Mouse (Mus musculus) duodenum, adult 2 months (tissue): Measurements from ENCODE around the gene Dnajc5. TPM values are rescaled to one million over a fixed set of nuclear protein-coding genes. Genes with fewer than 3 reads are reported as not detected.

ENCODE experiments used
- polyA plus RNA-seq: library from polyadenylated mRNA; depleted of rRNA; stranded (reverse); fragments of >200 nt; gene quantifications from 2 replicates; pipeline ENCODE4 v1.2.3, GENCODE M21; 2012; ENCODE audit warnings: low replicate concordance; rRNA removed

Gene Dnajc5
- 20.8 and 23.1 TPM in 2 replicates for polyA plus RNA-seq

DNA sequence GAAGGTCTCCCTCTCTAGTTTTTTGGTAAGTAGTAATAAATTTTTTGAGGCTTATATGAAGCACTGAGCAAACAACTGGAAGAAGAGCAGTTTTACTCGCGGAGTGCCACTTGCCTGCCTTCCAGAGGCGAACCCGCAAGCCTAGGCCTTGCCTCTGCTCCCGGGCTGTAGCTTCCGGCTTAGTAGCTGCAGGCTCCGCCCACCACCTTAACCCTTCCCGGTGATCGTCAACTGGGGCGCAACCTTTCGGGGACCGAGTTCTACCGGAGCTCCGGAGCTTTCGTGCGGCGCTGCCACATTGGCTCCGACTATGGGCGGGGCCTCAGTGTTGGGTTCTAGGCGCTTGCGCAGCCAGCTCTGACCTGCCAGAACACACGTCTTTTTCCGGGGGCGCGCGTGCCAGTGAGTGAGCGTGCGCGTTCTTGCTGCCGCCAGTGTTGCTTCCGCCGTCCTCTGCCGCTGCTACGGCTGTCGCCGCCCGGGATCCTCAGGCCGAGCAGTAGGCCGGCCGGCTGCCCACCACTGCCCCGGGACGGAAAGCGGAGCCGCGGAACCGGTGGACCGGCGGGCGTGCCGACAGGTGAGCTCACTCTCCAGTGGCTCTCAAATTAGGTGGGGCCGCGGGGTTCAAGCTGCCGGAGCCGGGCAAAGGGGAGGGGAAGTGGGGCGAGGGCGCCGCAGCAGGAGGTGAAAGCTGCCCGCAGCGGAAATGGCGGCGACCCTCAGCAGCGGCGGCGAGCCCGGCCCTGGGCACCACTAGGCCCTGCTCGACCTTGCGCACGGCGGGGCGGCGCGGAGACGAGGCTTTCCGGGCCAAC lies at the start of gene Dnajc5:
Gene Dnajc5, plus strand, starts transcription at position 368 of the 818 bp plus-strand sequence.

GRCm38 (mm10) chr2:181493156-181493927 lies 26.9 kb upstream of the Dnajc5 start, which contains the start of gene Abhd16b:
Gene Abhd16b, plus strand, starts transcription at chr2:181493206.

GRCm38 (mm10) chr2:181496831-181497547 lies 23.3 kb upstream of the Dnajc5 start, which contains the start of gene Tpd52l2:
Gene Tpd52l2, plus strand, starts transcription at chr2:181497142.

DNA sequence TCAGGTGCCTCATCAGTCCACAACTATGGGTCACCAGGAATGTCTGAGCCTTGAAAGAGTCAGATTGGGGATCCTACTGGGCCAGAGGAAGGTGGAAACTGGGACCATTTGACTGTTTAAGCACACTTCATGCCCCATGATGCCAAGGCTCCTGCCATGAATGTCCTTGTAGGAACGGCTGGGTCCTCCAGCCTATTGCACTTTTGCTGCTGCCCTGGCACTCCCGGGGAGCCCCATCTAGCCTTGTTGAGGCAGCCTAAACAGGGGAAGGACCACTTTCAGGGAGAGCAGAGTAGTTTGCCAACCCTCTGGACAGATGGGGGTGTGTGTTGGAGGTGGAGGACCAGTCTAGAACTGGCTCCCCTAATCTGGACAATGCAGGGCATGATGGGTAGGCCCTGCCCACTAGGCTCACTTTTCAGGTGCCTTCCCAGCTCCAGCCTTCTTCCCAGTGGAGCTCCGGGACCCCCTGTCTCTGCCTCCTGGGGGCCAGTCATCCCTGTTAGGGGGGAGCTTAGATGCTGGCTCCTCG lies 64.2 kb downstream of the Dnajc5 start, which contains the start of gene Uckl1:
Gene Uckl1, minus strand, starts transcription at position 482 of the 532 bp plus-strand sequence.

GRCm38 (mm10) chr2:181591528-181592085 lies 71.3 kb downstream of the Dnajc5 start, which contains the start of gene Prpf6:
Gene Prpf6, plus strand, starts transcription at chr2:181591868.

DNA sequence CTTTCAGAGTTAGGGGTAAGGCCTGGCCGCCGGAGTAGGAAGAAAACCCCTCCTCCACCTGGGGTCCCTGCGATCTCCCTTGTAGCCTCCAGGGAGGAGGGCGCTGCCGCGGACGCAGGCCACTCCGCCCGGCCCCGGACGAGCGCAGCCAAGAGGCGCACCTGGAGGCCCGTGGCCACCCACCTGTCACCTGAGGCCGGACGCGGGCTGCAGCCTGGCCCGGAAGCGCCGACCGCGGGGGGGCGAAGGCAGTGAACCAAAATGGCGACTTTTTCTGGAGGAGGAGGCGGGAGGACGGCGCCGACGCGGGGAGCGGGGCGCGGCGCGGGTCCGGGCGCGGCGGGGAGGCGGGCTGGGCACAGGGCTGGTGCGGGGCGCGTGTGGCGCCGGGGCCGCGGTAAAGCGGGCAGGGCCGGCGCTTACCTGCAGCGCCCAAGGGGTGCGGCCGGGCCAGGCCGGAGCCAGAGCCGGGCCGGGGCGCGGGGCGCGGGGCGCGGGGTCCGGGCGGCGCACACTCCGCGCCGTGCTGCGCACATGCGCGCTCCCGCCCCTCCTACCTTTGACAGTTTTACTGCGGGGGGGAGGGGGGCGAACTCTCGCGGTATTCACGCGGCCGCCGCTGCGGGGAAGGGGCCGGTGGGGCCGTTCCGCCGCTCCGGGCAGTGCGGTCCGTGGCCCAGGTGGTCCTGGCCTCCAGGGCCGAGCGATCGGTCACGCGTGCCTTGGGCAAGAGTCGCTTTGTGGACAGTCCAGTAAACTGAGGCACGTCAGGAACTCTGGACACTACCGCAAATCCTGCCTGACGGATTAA lies 72.2 kb downstream of the Dnajc5 start, which contains the start of gene Zfp512b:
Gene Zfp512b, minus strand, starts transcription at position 573 of the 811 bp plus-strand sequence.

GRCm38 (mm10) chr2:181598454-181599351 lies 78.4 kb downstream of the Dnajc5 start, which contains the start of gene Samd10:
Gene Samd10, minus strand, starts transcription at chr2:181599212.

Other genes with a start within 250 kb of the Dnajc5 start
- gene Gmeb2, start 232.4 kb upstream of the Dnajc5 start, polyA plus RNA-seq, result 16.9 and 31.9 TPM in 2 replicates
- 2.8 and 2.9 TPM in 2 replicates for gene Stmn3, start 206.0 kb upstream of the Dnajc5 start, polyA plus RNA-seq
- gene Rtel1, start 200.7 kb upstream of the Dnajc5 start, polyA plus RNA-seq, result 14.4 and 16.6 TPM in 2 replicates
- gene Zgpat, start 155.6 kb upstream of the Dnajc5 start, polyA plus RNA-seq, result 12.9 and 14.2 TPM in 2 replicates
- gene Arfrp1, start 155.1 kb upstream of the Dnajc5 start, polyA plus RNA-seq, result 14.4 and 16.3 TPM in 2 replicates
- gene Lime1, start 140.4 kb upstream of the Dnajc5 start, polyA plus RNA-seq, result 79.8 and 83.0 TPM in 2 replicates
- 0.85 and 0.96 TPM in 2 replicates for gene Zbtb46, start 61.1 kb upstream of the Dnajc5 start, polyA plus RNA-seq
- gene Abhd16b, start 27.3 kb upstream of the Dnajc5 start, polyA plus RNA-seq, result 0.06 TPM in 1 of 2 replicates, not detected in the other
- 12.0 and 12.4 TPM in 2 replicates for gene Tpd52l2, start 23.3 kb upstream of the Dnajc5 start, polyA plus RNA-seq
- 92.3 and 132 TPM in 2 replicates for gene Uckl1, start 64.4 kb downstream of the Dnajc5 start, polyA plus RNA-seq
- gene Prpf6, start 71.4 kb downstream of the Dnajc5 start, polyA plus RNA-seq, result 4.1 and 4.5 TPM in 2 replicates
- 7.8 and 14.6 TPM in 2 replicates for gene Zfp512b, start 72.3 kb downstream of the Dnajc5 start, polyA plus RNA-seq
- 21.4 and 27.7 TPM in 2 replicates for gene Samd10, start 78.7 kb downstream of the Dnajc5 start, polyA plus RNA-seq
- gene Gm29797, start 136.5 kb downstream of the Dnajc5 start, polyA plus RNA-seq, result 0.63 TPM in 1 of 2 replicates, not detected in the other
- gene Sox18, start 151.2 kb downstream of the Dnajc5 start, polyA plus RNA-seq, result 37.5 and 89.5 TPM in 2 replicates
- gene Tcea2, start 159.8 kb downstream of the Dnajc5 start, polyA plus RNA-seq, result 3.5 and 3.7 TPM in 2 replicates
- 17.5 and 20.7 TPM in 2 replicates for gene Rgs19, start 173.5 kb downstream of the Dnajc5 start, polyA plus RNA-seq
- gene Lkaaear1, start 178.0 kb downstream of the Dnajc5 start, polyA plus RNA-seq, result not detected in 2 replicates
- 0.13 TPM in 1 of 2 replicates, not detected in the other for gene Oprl1, start 194.5 kb downstream of the Dnajc5 start, polyA plus RNA-seq
- gene Myt1, start 242.8 kb downstream of the Dnajc5 start, polyA plus RNA-seq, result 0.26 and 0.67 TPM in 2 replicates